In genomic region chr4:14145461-14145860, GRCm38 (mm10) we compare ENCODE assay signal across 10 mouse cellular contexts.
A peak's percentile ranks its signal among the peaks of the same experiment; 100 is the strongest.
DNase-seq lines count a peak whose midpoint lies in the region; ATAC-seq and TF ChIP-seq lines count a peak whose summit lies in the region.
"Had no signal": no experiment of that assay in that cellular context is flagged by ENCODE, and none has a peak within 500 bp of the region (broad histone marks: within the 10 kb centered on the region; RNA-seq: fewer than 3 reads in every experiment).

No protein-coding gene starts in this region.

- peak; percentile 26 for DNase-seq in gastrocnemius, postnatal 10 days
- no peak for DNase-seq in gastrocnemius, adult 2 months
- peak; percentile 55 for DNase-seq in midbrain, embryonic 14.5 days
- peak; percentile 20 for DNase-seq in embryo, embryonic 9.5 days (ENCODE audit: extremely low spot score)
- DNase-seq in neural tube, embryonic 11.5 days (ENCODE audit: low spot score), result peak; percentile 56
- no peak for DNase-seq in frontal cortex, postnatal 25 days (ENCODE audit: low spot score in 2 of 2)
- DNase-seq in left cerebral cortex, postnatal 36 days (ENCODE audit: low spot score in 2 of 2), result no peak
- DNase-seq: cerebellum, adult 8-10 months had no signal

- H3K9ac ChIP-seq in midbrain, embryonic 14.5 days (replicated peaks; ENCODE audit: low read length), result no peak overlapping the region
- no peak overlapping the region for H3K9ac ChIP-seq in midbrain, embryonic 13.5 days (replicated peaks)
- H3K9ac ChIP-seq in neural tube, embryonic 11.5 days (ENCODE audit: low read length), result no peak overlapping the region
- H3K9ac ChIP-seq: heart, embryonic 13.5 days had no signal

- H3K36me3 ChIP-seq in midbrain, embryonic 14.5 days (ENCODE audit: control insufficient read depth, insufficient read depth, low read length), result no peaks in the 10 kb centered on the region
- no peaks in the 10 kb centered on the region for H3K36me3 ChIP-seq in midbrain, embryonic 13.5 days
- H3K36me3 ChIP-seq in neural tube, embryonic 11.5 days (ENCODE audit: control insufficient read depth, insufficient read depth, low read length), result no peaks in the 10 kb centered on the region
- H3K36me3 ChIP-seq: heart, embryonic 13.5 days had no signal

- ATAC-seq in midbrain, embryonic 14.5 days (ENCODE audit: low FRiP score, low TSS enrichment), result no peak
- no peak for ATAC-seq in midbrain, embryonic 13.5 days
- ATAC-seq in neural tube, embryonic 11.5 days (ENCODE audit: insufficient read depth, low FRiP score, low TSS enrichment), result no peak

- no peaks in the 10 kb centered on the region for H3K27me3 ChIP-seq in midbrain, embryonic 14.5 days (ENCODE audit: control insufficient read depth, insufficient read depth, low read length)
- H3K27me3 ChIP-seq in midbrain, embryonic 13.5 days, result no peaks in the 10 kb centered on the region
- no peaks in the 10 kb centered on the region for H3K27me3 ChIP-seq in neural tube, embryonic 11.5 days (ENCODE audit: control insufficient read depth, insufficient read depth, low read length)
- H3K27me3 ChIP-seq: heart, embryonic 13.5 days had no signal

- no peak for TF ChIP-seq CTCF in gastrocnemius, adult 2 months (IDR thresholded peaks at IDR 0.05)

- no peaks in the 10 kb centered on the region for H3K9me3 ChIP-seq in midbrain, embryonic 14.5 days (ENCODE audit: control insufficient read depth, low read length)
- no peaks in the 10 kb centered on the region for H3K9me3 ChIP-seq in midbrain, embryonic 13.5 days
- no peaks in the 10 kb centered on the region for H3K9me3 ChIP-seq in neural tube, embryonic 11.5 days (ENCODE audit: control insufficient read depth, low read length)
- H3K9me3 ChIP-seq: heart, embryonic 13.5 days had no signal

- no peak overlapping the region for H3K4me2 ChIP-seq in midbrain, embryonic 14.5 days (ENCODE audit: low read length)
- H3K4me2 ChIP-seq in midbrain, embryonic 13.5 days (replicated peaks), result no peak overlapping the region
- no peak overlapping the region for H3K4me2 ChIP-seq in neural tube, embryonic 11.5 days (ENCODE audit: low read depth)
- H3K4me2 ChIP-seq: heart, embryonic 13.5 days had no signal

- WGBS in midbrain, embryonic 14.5 days, result 54% methylated on average over 5 of the region's 5 CpGs
- WGBS in midbrain, embryonic 13.5 days, result 49% methylated on average over 5 of the region's 5 CpGs
- 44% methylated on average over 5 of the region's 5 CpGs for WGBS in neural tube, embryonic 11.5 days

- no peak overlapping the region for H3K27ac ChIP-seq in gastrocnemius, adult 2 months
- no peak overlapping the region for H3K27ac ChIP-seq in midbrain, embryonic 14.5 days (replicated peaks; ENCODE audit: low read depth, low read length)
- H3K27ac ChIP-seq in midbrain, embryonic 13.5 days, result no peak overlapping the region
- no peak overlapping the region for H3K27ac ChIP-seq in neural tube, embryonic 11.5 days (ENCODE audit: low read depth, low read length)
- H3K27ac ChIP-seq: heart, embryonic 13.5 days had no signal

- intact Hi-C loops in gastrocnemius, adult 2 months (cut with DNase I), result no loop called here
- intact Hi-C loops in left cerebral cortex, postnatal 36 days (cut with DNase I), result no loop called here

- H3K4me3 ChIP-seq in gastrocnemius, adult 2 months, result no peak overlapping the region
- no peak overlapping the region for H3K4me3 ChIP-seq in midbrain, embryonic 14.5 days (replicated peaks; ENCODE audit: low read depth, low read length)
- H3K4me3 ChIP-seq in midbrain, embryonic 13.5 days (replicated peaks), result no peak overlapping the region
- no peak overlapping the region for H3K4me3 ChIP-seq in neural tube, embryonic 11.5 days (ENCODE audit: low read depth, low read length)
- H3K4me3 ChIP-seq: heart, embryonic 13.5 days had no signal

- no peaks in the 10 kb centered on the region for H3K4me1 ChIP-seq in midbrain, embryonic 14.5 days (ENCODE audit: control insufficient read depth, insufficient read depth, low read length)
- H3K4me1 ChIP-seq in midbrain, embryonic 13.5 days (replicated peaks), result peaks cover 8% of the 10 kb centered on the region
- H3K4me1 ChIP-seq in neural tube, embryonic 11.5 days (ENCODE audit: control insufficient read depth, insufficient read depth, low read length), result no peaks in the 10 kb centered on the region
- H3K4me1 ChIP-seq: heart, embryonic 13.5 days had no signal

Comparison
In these comparisons a context has a peak if more than half of its experiments do, and no peak if none do; other contexts are left out.
1. DNase-seq: peak in gastrocnemius, postnatal 10 days (single experiment), midbrain, embryonic 14.5 days (single experiment), embryo, embryonic 9.5 days (single experiment) and neural tube, embryonic 11.5 days (single experiment); none in gastrocnemius, adult 2 months (single experiment), frontal cortex, postnatal 25 days (0 of 2) and left cerebral cortex, postnatal 36 days (0 of 2).